Mouse (Mus musculus): ENCODE results near the gene Dnaja3.
A peak's percentile ranks its signal among the peaks of the same experiment; 100 is the strongest.

Gene Dnaja3

DNA sequence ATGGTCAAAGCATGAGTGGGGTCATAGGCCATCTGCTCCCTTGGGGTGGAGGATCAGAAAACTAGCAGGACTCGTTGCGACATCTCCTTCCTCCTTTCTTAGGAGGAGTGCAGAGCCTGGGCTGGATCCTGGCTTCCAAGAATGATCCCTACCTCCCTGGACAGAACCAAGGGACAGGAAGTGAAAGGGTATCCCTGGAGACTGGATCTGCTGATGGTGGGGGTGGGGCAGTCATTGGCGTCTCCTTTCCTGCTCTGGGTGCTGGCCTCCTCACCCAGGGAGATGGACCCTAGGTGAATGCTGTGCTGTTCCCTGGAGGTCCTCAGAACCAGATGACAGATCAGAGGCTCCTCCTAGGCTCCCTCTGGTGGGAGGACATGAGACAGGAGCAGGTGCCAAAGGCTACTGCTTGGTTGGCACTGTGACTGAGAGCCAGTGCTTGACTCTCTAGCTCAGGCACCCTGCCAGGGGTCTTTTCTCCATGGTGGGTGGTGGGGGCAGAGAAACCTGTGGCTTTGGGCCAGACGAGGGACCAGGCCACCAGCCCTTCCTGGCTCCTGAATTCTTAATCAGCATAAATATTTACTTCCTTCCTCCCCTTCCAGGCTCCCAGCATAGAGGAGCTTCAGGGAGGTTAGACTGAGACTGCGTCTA lies 33.2 kb upstream of the Dnaja3 start:
- DNase-seq (ENCODE audit: low read depth): peak; percentile 54

GRCm38 (mm10) chr16:4607818-4608531 lies 31.8 kb upstream of the Dnaja3 start:
- peak; percentile 92 for DNase-seq (ENCODE audit: low read depth)

- no peak for DNase-seq (ENCODE audit: low read depth)
Observed at GRCm38 (mm10) chr16:4608532-4609059, 31.2 kb upstream of the Dnaja3 start.

DNA sequence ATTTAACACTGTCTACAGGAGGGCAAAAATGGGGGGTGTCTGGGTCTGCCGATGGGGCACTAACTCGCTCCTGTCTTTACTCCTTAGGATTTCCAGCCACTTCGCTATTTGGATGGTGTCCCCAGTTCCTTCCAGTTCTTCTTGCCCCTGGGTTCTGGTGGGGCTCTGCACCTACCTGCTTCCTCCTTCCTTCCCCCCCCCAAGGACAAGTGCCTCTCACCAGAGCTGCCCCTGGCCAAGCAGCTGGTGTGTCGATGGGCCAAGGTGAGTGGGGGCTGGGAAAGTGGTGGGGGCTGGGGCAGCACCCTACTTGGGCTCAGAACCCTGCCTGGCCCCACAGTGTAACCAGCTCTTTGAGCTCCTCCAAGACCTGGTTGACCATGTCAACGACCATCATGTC lies 28.6 kb upstream of the Dnaja3 start:
- DNase-seq (ENCODE audit: low read depth): no peak

DNA sequence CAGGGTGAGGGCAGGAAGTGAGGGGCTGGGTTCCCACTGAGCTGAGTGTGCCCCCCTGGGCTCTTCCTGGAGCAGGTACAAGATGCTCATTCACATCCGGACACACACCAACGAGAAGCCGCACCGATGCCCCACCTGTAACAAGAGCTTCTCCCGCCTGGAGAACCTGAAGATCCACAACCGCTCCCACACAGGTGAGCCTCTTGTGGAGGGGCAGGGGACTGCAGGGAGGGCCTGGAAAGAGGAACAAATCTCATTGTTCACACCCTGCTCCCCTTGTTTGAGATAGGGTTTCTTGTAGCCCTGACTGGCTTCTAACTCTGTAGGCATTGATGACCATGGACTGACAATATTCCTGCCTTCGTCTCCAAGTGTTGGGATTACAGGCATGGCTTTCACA lies 28.1 kb upstream of the Dnaja3 start:
- no peak for DNase-seq (ENCODE audit: low read depth)

GRCm38 (mm10) chr16:4613736-4614135 lies 26.1 kb upstream of the Dnaja3 start:
- no peak for DNase-seq (ENCODE audit: low read depth)

DNA sequence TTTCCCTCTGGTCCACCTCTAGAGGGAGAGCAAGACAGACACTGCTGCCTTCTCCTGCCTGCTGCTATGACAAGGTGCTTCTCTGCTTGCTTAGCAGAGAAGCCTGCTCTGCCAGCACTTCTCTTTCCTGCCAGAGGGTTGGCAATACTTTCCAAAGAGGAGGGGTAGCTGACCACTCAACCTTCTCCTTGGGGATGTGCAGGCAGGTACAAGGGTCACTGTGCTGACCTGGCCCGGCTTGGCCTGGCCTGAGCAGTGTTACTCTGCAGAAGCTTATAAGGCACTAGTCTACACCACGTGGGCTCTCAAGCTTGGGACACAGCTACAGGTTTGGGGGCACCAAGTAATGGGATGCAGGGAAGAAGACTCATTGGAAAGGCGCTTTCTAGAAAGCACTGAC lies 25.1 kb upstream of the Dnaja3 start:
- no peak for DNase-seq (ENCODE audit: low read depth)

DNA sequence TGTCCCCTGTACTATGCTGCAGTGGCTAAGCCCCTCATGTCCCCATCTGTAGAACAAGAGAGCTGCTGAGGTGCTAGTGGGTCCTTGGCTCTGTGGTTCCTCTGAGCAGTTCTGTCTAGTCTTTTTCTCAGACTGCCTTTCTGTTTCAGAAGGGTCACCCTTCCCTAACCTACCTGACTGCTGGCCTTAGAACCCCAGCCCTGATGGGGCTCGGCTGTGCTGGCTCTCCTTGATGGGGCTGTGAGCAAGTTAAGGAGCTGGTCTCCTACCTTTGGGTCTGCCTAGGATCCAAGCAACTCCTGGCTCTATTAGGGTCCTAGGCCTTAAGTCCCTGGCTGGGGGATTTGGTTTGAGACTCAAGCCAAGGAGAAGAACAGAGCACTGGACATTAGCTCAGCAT lies 24.5 kb upstream of the Dnaja3 start:
- DNase-seq (ENCODE audit: low read depth): no peak

GRCm38 (mm10) chr16:4616829-4617228 lies 23.0 kb upstream of the Dnaja3 start:
- DNase-seq (ENCODE audit: low read depth): no peak

- DNase-seq (ENCODE audit: low read depth): no peak
Observed at GRCm38 (mm10) chr16:4624074-4624473, 15.7 kb upstream of the Dnaja3 start.

- DNase-seq (ENCODE audit: low read depth): peak; percentile 96
Observed at GRCm38 (mm10) chr16:4624481-4625110, 15.2 kb upstream of the Dnaja3 start, which contains the start of gene Pam16. Pam16 (minus strand) TSS chr16:4624988.

- DNase-seq (ENCODE audit: low read depth): no peak
Observed at GRCm38 (mm10) chr16:4627105-4627504, 12.7 kb upstream of the Dnaja3 start.

DNA sequence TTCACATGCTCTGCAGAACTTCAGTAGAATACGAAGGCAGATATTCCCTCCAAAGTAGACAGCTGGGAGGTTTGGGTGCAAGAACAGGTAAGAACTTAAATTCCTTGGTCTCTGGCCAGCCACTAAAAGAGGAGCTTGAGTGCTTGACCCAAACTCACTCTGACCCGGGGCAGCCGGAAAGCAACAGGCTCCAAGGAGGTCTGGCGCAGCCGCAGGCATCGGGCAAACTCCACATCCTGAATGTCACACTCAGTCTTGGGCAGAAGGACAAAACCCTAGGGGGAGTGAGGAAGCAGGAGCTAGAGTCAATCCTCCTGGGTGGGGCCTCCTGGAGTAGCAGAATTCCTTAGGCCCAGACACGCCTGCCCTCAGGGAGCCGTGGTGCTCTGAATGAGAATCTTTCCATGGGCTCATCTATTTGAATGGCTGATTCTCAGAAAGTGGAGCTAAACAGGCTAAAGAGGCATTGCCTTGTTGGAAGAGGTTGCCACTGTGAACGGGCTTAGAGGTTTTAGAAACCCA lies 10.8 kb upstream of the Dnaja3 start:
- DNase-seq (ENCODE audit: low read depth): no peak

GRCm38 (mm10) chr16:4629950-4630349 lies 9.8 kb upstream of the Dnaja3 start:
- peak; percentile 90 for DNase-seq (ENCODE audit: low read depth)

GRCm38 (mm10) chr16:4632050-4632449 lies 7.7 kb upstream of the Dnaja3 start:
- peak; percentile 55 for DNase-seq (ENCODE audit: low read depth)

DNA sequence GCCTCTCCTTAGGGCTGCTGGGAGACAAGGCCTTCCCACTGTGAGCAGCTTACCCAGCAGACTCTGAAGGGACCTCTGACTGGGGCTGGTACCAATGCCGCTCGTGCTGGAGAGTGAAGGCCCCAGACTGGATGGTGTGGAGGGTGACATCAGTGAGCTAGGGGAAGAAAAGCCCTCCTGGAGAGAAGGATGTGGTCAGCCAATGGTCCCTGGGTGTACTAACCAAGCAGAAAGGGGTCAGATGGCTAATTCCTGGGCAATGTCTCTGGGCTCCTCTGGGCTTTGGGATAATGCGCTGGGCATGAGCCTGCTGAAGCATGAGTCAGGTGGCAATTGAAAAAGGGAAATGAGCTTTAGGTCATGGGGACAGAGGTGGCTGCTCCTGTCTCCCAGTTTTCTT lies 6.1 kb upstream of the Dnaja3 start:
- DNase-seq (ENCODE audit: low read depth): peak; percentile 41

- DNase-seq (ENCODE audit: low read depth): no peak
Observed at GRCm38 (mm10) chr16:4634681-4635080, 5.1 kb upstream of the Dnaja3 start.

DNA sequence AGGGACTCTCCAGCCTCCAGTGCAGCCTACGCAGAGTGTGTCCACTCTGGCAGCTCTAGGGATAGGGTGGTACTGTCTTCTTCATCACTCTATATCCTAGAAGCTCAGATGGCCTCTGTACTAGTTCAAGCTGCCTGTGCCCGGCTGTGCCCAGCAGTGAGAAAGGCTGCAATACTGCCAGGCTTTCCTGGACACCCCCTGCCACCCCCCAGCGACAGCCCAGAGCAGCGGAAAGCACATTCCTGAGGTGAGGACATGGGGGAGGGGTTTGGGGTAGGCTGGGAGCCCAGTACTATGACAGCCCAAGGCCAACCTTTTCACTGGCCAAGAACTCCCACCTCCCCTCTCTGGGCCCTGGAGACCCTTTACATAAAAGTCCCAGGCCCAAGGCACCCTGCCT lies 4.0 kb upstream of the Dnaja3 start:
- DNase-seq (ENCODE audit: low read depth): no peak

DNA sequence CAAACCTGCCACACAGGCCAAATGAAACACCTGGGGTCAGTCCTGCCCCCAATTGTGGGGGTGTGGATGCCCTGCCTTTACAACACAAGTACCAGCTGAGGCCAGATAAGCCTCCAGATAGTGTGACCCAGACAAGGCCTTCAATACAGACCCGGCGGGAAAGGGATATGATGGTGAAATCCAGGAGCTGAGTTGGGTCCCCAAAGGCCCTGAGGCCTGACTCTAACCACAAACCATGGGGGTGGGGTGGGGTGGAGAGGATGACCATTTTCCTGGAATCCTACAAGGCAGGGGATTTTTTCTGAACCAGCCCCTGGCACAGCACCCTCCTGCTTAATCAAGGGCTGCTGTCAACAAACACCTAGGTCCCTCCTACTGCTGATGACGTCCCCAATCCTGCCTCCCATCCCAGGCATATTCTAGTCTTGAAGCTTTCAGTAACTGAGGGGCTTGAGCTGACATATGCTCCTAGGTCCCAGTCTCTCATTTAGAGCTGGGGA lies 848 bp upstream of the Dnaja3 start:
- peak; percentile 74 for DNase-seq (ENCODE audit: low read depth)

GRCm38 (mm10) chr16:4640267-4641005 lies 647 bp downstream of the Dnaja3 start:
- peak; percentile 76 for DNase-seq (ENCODE audit: low read depth)

- peak; percentile 54 for DNase-seq (ENCODE audit: low read depth)
Observed at GRCm38 (mm10) chr16:4641119-4641838, 1.5 kb downstream of the Dnaja3 start.

Data from NIH3T3 (cell line).